Mouse (Mus musculus) cortical plate, adult 2 months (tissue): ENCODE measurements at regions not wholly inside any gene's neighbourhood (a gene's known extent, or its start where the extent isn't known, plus 50 kb on each side); places are given as distances from the start of the nearest gene placed in this dataset.

Experiments
- CTCF ChIP-seq: fragments of 200-500 bp; IDR thresholded peaks from 2 replicates; pipeline ENCODE4 v1.5.1; 2011; ENCODE audit warnings: mild to moderate bottlenecking, control low read depth, low read length; ENCODE audit not compliant: insufficient read depth; ENCODE audit errors: extremely low read depth
- POLR2A ChIP-seq: fragments of 200-500 bp; IDR thresholded peaks from 2 replicates; pipeline ENCODE4 v1.6.1; 2011; ENCODE audit warnings: mild to moderate bottlenecking, low read length, control low read depth; ENCODE audit not compliant: insufficient read depth; ENCODE audit errors: extremely low read depth

DNA sequence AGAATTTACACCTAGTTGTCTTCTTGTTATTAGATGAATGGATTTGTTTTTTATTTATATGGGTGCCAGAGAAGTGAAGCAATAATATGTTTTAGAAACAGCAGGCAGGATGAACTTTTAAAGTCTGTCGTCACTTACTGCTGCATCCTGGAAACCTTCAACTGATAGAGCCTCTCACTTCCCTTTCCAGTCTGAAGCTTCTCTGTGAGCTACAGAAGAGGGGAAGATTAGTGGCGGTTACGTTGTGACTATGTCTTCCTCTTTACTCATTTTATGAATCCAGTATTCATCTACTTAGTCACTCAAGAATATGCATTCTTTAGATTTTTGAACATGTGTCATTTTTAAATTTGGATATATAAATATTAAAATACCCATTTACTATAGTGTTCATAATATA, 78.1 kb downstream of the Klf6 start:
- TF ChIP-seq CTCF = no peak
- TF ChIP-seq POLR2A = no peak
